Mouse (Mus musculus) hindbrain, embryonic 10.5 days (tissue): ENCODE data around the gene C1qtnf1. TPM values are rescaled to one million over a fixed set of nuclear protein-coding genes. Genes with fewer than 3 reads are reported as not detected.

Source experiments
- DNase-seq: peaks from one replicate; pipeline ENCODE4 v3.0.0-alpha.2; 2017; ENCODE audit warnings: low spot score
- H3K27ac ChIP-seq: fragments of 300-500 bp; sonication (generic); 2 replicates; pipeline ENCODE4 v1.5.1; 2016; ENCODE audit warnings: mild to moderate bottlenecking, moderate library complexity
- H3K27me3 ChIP-seq: fragments of 300-500 bp; sonication (generic); 2 replicates; pipeline ENCODE4 v1.6.1; 2016; ENCODE audit warnings: mild to moderate bottlenecking; ENCODE audit not compliant: poor library complexity, insufficient read depth, severe bottlenecking
- H3K36me3 ChIP-seq: fragments of 300-500 bp; sonication (generic); 2 replicates; pipeline ENCODE4 v1.6.1; 2016; ENCODE audit warnings: mild to moderate bottlenecking, moderate library complexity
- H3K4me1 ChIP-seq: fragments of 300-500 bp; sonication (generic); replicated peaks from 2 replicates; pipeline ENCODE4 v1.6.1; 2016; ENCODE audit warnings: mild to moderate bottlenecking
- H3K4me3 ChIP-seq: fragments of 300-500 bp; sonication (generic); 2 replicates; pipeline ENCODE4 v1.5.1; 2016; ENCODE audit warnings: mild to moderate bottlenecking, moderate library complexity
- H3K9me3 ChIP-seq: fragments of 300-500 bp; sonication (generic); 2 replicates; pipeline ENCODE4 v1.6.1; 2016; ENCODE audit warnings: mild to moderate bottlenecking, moderate library complexity
- WGBS: fragments of 180-500 bp; shearing (Covaris S2); methylation state at CpG from one replicate; pipeline ENCODE4 v1.1.7; 2016; 5-methylcytosine and 5-hydroxymethylcytosine counted together
- polyA plus RNA-seq: library from polyadenylated mRNA; unstranded; fragments of >200 nt; fragmentation: Nextera tagmentation; extraction: Ambion mirVana; gene quantifications from 2 replicates; pipeline ENCODE4 v1.2.1, GENCODE M21; 2016

C1qtnf1 gene
- polyA plus RNA-seq, 1 experiment from 2014 or later = 1.8 TPM

DNA sequence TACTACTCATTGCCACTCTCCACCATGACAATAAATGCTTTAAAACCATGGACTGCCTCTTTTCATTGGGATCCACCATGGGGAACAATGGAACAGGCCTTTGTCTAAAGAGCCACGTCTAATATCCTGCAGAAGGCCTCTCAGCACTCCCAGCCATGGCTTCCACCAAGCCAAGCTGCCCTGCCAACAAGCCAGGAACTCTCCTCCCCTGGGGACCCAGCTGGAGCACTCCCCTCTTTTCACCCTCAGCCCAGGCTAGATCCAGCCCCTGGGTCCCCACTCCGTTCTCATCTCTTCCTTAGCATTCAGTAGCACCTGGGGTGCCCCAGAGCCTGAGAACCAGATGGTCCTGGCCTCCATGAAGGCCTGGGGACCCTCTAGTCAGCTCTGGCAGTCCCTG, 25.0 kb downstream of the C1qtnf1 start:
- H3K36me3 ChIP-seq = no peaks in the 10 kb centered on the region
- H3K4me3 ChIP-seq = no peak overlapping the region
- WGBS = 62% methylated on average over 2 of the region's 2 CpGs
- H3K9me3 ChIP-seq = no peaks in the 10 kb centered on the region
- H3K27ac ChIP-seq = no peak overlapping the region
- H3K4me1 ChIP-seq = no peaks in the 10 kb centered on the region; the same call in 1 of the 2 replicates
- DNase-seq = no peak
- peaks cover 6% of the 10 kb centered on the region; the same call in 1 of the 2 replicates for H3K27me3 ChIP-seq

DNA sequence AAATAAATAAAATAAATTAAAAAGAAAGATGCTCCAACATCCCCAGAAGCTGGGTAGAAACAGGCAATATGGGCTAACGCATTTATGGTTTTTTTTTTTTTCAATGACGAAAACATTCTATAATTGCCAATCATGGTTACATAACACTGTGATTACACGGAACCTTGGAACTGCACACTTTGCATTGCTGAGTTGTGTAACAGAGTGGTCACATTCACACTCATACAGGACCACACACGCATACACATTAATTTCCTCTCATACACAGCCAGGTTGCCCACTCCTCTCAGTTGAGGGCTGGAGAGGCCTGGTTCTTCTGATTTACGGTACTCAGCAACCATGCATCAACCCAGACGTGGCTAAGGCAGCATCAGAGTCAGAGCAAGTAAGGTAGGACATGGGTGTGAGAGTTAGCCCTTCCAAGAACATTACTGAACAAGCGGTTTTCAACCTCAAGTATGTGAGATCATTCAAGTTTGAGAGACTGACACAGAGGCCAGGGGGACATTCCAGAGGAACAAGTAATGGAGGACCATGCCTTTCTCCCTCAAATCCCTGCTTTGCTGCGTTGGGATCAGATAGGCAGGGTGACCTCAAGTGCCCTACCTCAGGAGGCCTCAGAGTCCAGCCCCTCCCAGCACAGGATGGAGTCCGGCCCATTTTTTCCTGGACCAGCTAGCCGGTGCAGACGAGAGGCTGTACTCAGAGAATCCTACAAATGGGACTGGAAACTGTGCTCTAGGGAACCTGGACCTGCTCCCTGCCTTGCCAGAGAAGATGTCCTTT, 26.1 kb downstream of the C1qtnf1 start:
- no peak for DNase-seq
- Histone ChIP-seq H3K4me1 (peaks cover 6% of the 10 kb centered on the region), H3K9me3 (no peaks in the 10 kb centered on the region), H3K27ac (no peak overlapping the region), H3K36me3 (no peaks in the 10 kb centered on the region), H3K27me3 (peaks cover 7% of the 10 kb centered on the region; the same call in 1 of the 2 replicates), H3K4me3 (no peak overlapping the region)
- 78% methylated on average over 11 of the region's 11 CpGs for WGBS

DNA sequence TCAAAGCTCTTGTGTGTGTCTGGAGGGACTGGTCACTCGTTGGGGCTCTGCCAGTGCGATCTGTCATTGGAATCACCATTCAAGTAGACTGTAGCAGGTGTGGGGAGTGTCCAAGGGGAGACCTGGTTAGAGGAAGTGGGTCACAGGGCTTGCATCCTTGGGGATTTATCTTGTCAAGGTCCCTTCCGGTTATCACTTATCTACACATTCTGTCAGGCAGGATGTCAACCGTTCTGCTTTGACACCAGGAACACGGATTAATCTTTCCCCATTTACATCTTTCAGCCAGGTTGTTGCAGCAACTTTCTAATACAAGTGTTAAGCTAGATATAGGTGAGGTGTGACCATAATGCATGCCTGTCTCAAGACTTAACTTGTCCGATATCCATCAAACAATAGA, 27.8 kb downstream of the C1qtnf1 start:
- no peak for DNase-seq
- H3K27ac ChIP-seq = no peak overlapping the region
- peaks cover 5% of the 10 kb centered on the region; the same call in 1 of the 2 replicates for H3K9me3 ChIP-seq
- WGBS = 88% methylated on average over 6 of the region's 6 CpGs
- no peak overlapping the region for H3K4me3 ChIP-seq
- H3K36me3 ChIP-seq = no peaks in the 10 kb centered on the region
- peaks cover 13% of the 10 kb centered on the region for H3K4me1 ChIP-seq
- H3K27me3 ChIP-seq = peaks cover 7% of the 10 kb centered on the region; the same call in 1 of the 2 replicates

GRCm38 (mm10) chr11:118456937-118457336, 28.9 kb downstream of the C1qtnf1 start:
- Histone ChIP-seq H3K36me3 (no peaks in the 10 kb centered on the region), H3K9me3 (peaks cover 5% of the 10 kb centered on the region; the same call in 1 of the 2 replicates), H3K27me3 (peaks cover 7% of the 10 kb centered on the region; the same call in 1 of the 2 replicates), H3K4me3 (no peak overlapping the region), H3K4me1 (peaks cover 13% of the 10 kb centered on the region), H3K27ac (no peak overlapping the region)
- DNase-seq = no peak
- WGBS = 81% methylated on average over 11 of the region's 11 CpGs

GRCm38 (mm10) chr11:118459051-118459450, 31.0 kb downstream of the C1qtnf1 start:
- DNase-seq = peak; percentile 22
- 54% methylated on average over 8 of the region's 8 CpGs for WGBS
- no peaks in the 10 kb centered on the region for H3K36me3 ChIP-seq
- H3K27me3 ChIP-seq = peaks cover 7% of the 10 kb centered on the region; the same call in 1 of the 2 replicates
- no peak overlapping the region for H3K4me3 ChIP-seq
- H3K4me1 ChIP-seq = peaks cover 26% of the 10 kb centered on the region
- peak overlapping the region; percentile 19 for H3K27ac ChIP-seq
- H3K9me3 ChIP-seq = peaks cover 5% of the 10 kb centered on the region; the same call in 1 of the 2 replicates

GRCm38 (mm10) chr11:118459536-118459935, 31.5 kb downstream of the C1qtnf1 start:
- Histone ChIP-seq H3K4me3 (no peak overlapping the region), H3K36me3 (no peaks in the 10 kb centered on the region), H3K27me3 (peaks cover 7% of the 10 kb centered on the region; the same call in 1 of the 2 replicates), H3K4me1 (peaks cover 26% of the 10 kb centered on the region), H3K9me3 (peaks cover 5% of the 10 kb centered on the region; the same call in 1 of the 2 replicates), H3K27ac (peak overlapping the region; percentile 19; the same call in 1 of the 2 replicates)
- WGBS = 75% methylated on average over 4 of the region's 4 CpGs
- DNase-seq = no peak

DNA sequence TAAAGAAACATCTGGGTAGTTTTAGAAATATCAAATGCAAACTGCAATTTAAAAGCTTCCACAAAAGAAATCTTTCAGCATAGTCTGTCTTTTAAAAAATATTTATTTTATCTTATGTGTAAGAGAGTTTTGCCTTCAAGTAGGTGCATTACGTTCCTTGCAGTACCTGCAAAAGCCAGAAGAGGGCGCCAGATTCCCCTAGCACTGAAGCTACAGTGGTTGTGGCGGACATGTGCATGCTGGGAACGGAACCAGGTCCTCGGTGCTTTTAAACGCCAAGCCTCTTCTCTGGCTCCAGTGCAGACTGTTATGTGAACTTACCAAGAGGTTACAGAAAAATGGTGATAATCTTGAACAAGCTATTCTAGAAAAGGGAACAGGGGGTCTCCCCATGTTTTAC, 32.3 kb downstream of the C1qtnf1 start:
- 59% methylated on average over 6 of the region's 6 CpGs for WGBS
- Histone ChIP-seq H3K36me3 (no peaks in the 10 kb centered on the region), H3K27ac (no peak overlapping the region), H3K4me3 (no peak overlapping the region), H3K9me3 (peaks cover 5% of the 10 kb centered on the region; the same call in 1 of the 2 replicates), H3K27me3 (peaks cover 7% of the 10 kb centered on the region; the same call in 1 of the 2 replicates), H3K4me1 (peaks cover 26% of the 10 kb centered on the region)
- no peak for DNase-seq

DNA sequence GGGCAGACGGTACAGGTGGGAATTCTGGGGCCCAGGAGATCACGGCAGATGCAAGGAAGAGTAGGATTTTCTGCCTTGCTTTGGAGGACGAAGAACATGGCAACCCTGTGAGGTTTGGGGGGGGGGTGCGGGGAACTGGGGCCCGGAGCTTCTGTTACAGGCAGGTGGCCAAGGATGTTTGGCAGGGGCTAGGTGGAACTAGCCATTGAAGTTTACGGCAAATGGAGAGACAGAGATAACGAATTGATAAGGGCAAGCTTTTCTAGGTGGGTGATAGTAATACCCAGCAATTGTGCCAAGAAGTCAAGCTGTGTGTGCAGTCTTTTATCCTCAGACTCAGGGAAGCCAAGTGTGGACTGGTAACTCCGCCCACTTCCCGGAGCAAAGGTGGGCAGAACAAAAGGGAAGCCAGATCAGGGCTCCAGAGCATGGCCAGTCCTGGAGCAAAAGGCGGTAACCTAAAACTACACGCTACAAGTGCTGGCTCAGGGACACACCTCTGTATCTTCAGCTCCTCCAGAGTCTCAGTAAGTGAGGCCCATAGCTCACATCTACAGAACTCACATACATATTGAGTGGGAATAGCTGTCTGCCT, 39.5 kb downstream of the C1qtnf1 start:
- Histone ChIP-seq H3K27ac (peak overlapping the region; percentile 13; the same call in 1 of the 2 replicates), H3K4me1 (peaks cover 28% of the 10 kb centered on the region), H3K4me3 (no peak overlapping the region), H3K9me3 (no peaks in the 10 kb centered on the region), H3K36me3 (no peaks in the 10 kb centered on the region), H3K27me3 (no peaks in the 10 kb centered on the region)
- no peak for DNase-seq
- WGBS = 61% methylated on average over 11 of the region's 11 CpGs

- Histone ChIP-seq H3K27me3 (no peaks in the 10 kb centered on the region), H3K4me1 (peaks cover 21% of the 10 kb centered on the region), H3K9me3 (no peaks in the 10 kb centered on the region), H3K27ac (peak overlapping the region; percentile 54), H3K36me3 (no peaks in the 10 kb centered on the region), H3K4me3 (no peak overlapping the region)
- DNase-seq = no peak
- WGBS = 90% methylated on average over 10 of the region's 10 CpGs
These were observed 41.6 kb downstream of the C1qtnf1 start for GRCm38 (mm10) chr11:118469509-118470160.

- Histone ChIP-seq H3K27ac (peak overlapping the region; percentile 54), H3K9me3 (no peaks in the 10 kb centered on the region), H3K4me1 (peaks cover 21% of the 10 kb centered on the region), H3K36me3 (no peaks in the 10 kb centered on the region), H3K4me3 (no peak overlapping the region), H3K27me3 (0 out of 2 replicates have a peak, but pooled peaks cover under 1% of the 10 kb centered on the region)
- peak; percentile 41 for DNase-seq
- 45% methylated on average over 12 of the region's 12 CpGs for WGBS
These were observed 42.4 kb downstream of the C1qtnf1 start for GRCm38 (mm10) chr11:118470234-118470966.

DNA sequence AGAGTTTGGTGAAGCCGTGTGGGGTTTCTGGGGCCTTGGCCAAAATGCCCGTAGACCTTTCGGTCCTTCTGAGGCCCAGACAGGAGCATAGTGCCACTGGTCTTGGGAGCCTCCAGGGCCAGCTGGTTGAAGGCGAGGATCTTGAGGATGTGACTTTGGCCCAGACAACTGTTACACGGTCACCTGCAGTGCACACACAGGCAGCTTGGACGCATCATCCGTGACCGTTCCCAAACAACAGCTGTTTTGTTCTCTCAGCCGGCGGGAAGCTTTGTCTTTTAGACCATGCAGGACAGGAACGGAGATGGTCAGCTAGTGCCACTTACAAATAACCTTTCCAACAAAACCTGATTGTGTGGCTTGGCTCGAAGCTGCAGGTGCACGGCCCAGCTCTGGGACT, 43.7 kb downstream of the C1qtnf1 start:
- no peak overlapping the region for H3K4me3 ChIP-seq
- no peaks in the 10 kb centered on the region for H3K9me3 ChIP-seq
- DNase-seq = peak; percentile 41
- 0 out of 2 replicates have a peak, but pooled peaks cover 6% of the 10 kb centered on the region for H3K27me3 ChIP-seq
- 63% methylated on average over 13 of the region's 13 CpGs for WGBS
- peak overlapping the region; percentile 75 for H3K27ac ChIP-seq
- H3K4me1 ChIP-seq = peaks cover 26% of the 10 kb centered on the region
- no peaks in the 10 kb centered on the region for H3K36me3 ChIP-seq

GRCm38 (mm10) chr11:118473161-118473560, 45.2 kb downstream of the C1qtnf1 start:
- DNase-seq = no peak
- H3K27ac ChIP-seq = no peak overlapping the region
- 93% methylated on average over 1 of the region's 1 CpGs for WGBS
- H3K9me3 ChIP-seq = no peaks in the 10 kb centered on the region
- no peak overlapping the region for H3K4me3 ChIP-seq
- H3K4me1 ChIP-seq = peaks cover 32% of the 10 kb centered on the region
- no peaks in the 10 kb centered on the region for H3K36me3 ChIP-seq
- 0 out of 2 replicates have a peak, but pooled peaks cover 6% of the 10 kb centered on the region for H3K27me3 ChIP-seq
